Mouse (Mus musculus) lung, postnatal 0 days (tissue): ENCODE measurements around the gene Tspan18. TPM values are rescaled to one million over a fixed set of nuclear protein-coding genes. Genes with fewer than 3 reads are reported as not detected.

ENCODE experiments used
- ATAC-seq: fragments of 200-750 bp; cut with Nextera tagmentation; 2 replicates; pipeline ENCODE4 v1.8.0; 2017; ENCODE audit warnings: moderate library complexity
- DNase-seq: peaks from one replicate; pipeline ENCODE4 v3.0.0-alpha.2; 2016; ENCODE audit warnings: low spot score
- H3K27ac ChIP-seq: fragments of 300-500 bp; sonication (generic); 2 replicates; pipeline ENCODE4 v1.5.1; 2014; ENCODE audit warnings: antibody characterized with exemption, mild to moderate bottlenecking, low read length, mixed read lengths
- H3K27me3 ChIP-seq: fragments of 300-500 bp; sonication (generic); replicated peaks from 2 replicates; pipeline ENCODE4 v1.6.1; 2014; ENCODE audit warnings: low read length, mixed read lengths; ENCODE audit not compliant: insufficient read depth
- H3K36me3 ChIP-seq: fragments of 300-500 bp; sonication (generic); 2 replicates; pipeline ENCODE4 v1.6.1; 2014; ENCODE audit warnings: low read length, mixed read lengths; ENCODE audit not compliant: insufficient read depth
- H3K4me1 ChIP-seq: fragments of 300-500 bp; sonication (generic); 2 replicates; pipeline ENCODE4 v1.6.1; 2014; ENCODE audit warnings: antibody characterized with exemption, low read depth, low read length, mixed read lengths; ENCODE audit not compliant: insufficient read depth
- H3K4me2 ChIP-seq: fragments of 300-500 bp; sonication (generic); replicated peaks from 2 replicates; pipeline ENCODE4 v1.6.1; 2014; ENCODE audit warnings: low read depth, mild to moderate bottlenecking, low read length, moderate library complexity, mixed read lengths
- H3K4me3 ChIP-seq: fragments of 300-500 bp; sonication (generic); 2 replicates; pipeline ENCODE4 v1.5.1; 2014; ENCODE audit warnings: low read depth, low read length
- H3K9ac ChIP-seq: fragments of 300-500 bp; sonication (generic); replicated peaks from 2 replicates; pipeline ENCODE4 v1.6.1; 2014; ENCODE audit warnings: low read depth, mild to moderate bottlenecking
- H3K9me3 ChIP-seq: fragments of 300-500 bp; sonication (generic); 2 replicates; pipeline ENCODE4 v1.6.1; 2016; ENCODE audit warnings: low read length, mixed read lengths
- CTCF ChIP-seq: IDR thresholded peaks from 2 replicates; pipeline ENCODE4 v1.5.1; 2016; ENCODE audit warnings: antibody characterized with exemption, mild to moderate bottlenecking
- EP300 ChIP-seq: IDR thresholded peaks from 2 replicates; pipeline ENCODE4 v1.6.1; 2016; ENCODE audit warnings: antibody characterized with exemption, mild to moderate bottlenecking, control low read depth
- WGBS: fragments of 180-500 bp; shearing (Covaris S2); extraction: QIAGEN DNeasy Blood & Tissue Kit; methylation state at CpG from one replicate; pipeline ENCODE4 v1.1.7; 2014; 5-methylcytosine and 5-hydroxymethylcytosine counted together
- polyA plus RNA-seq: library from polyadenylated mRNA; unstranded; fragments of >200 nt; fragmentation: Nextera tagmentation; extraction: Ambion mirVana; gene quantifications from 2 replicates; pipeline ENCODE4 v1.2.1, GENCODE M21; 2015

The Tspan18 gene
- polyA plus RNA-seq, 1 experiment from 2014 or later, result 36.4 TPM

DNA sequence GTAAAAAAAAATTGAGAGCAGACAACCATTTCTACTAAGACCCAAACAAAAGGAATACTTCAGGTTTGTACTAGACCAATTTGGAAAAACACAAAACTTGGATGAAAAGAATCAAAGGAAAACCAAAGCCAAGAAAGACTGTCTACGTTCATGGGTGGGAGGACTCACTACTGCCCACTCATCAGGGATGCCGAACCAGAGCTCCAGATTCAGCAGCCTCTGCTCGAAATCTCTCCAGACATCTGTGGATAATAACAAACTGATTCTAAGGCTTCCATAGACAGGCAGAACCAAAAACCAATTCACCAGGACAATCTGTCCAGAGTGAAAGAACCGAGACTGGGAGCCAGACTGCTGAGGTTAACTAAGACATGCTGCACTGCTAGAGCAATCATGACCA, 27.4 kb downstream of the Tspan18 start:
- 85% methylated on average over 4 of the region's 4 CpGs for WGBS
- H3K4me1 ChIP-seq, result no peaks in the 10 kb centered on the region
- H3K27me3 ChIP-seq, result no peaks in the 10 kb centered on the region
- no peak overlapping the region for H3K4me2 ChIP-seq
- DNase-seq (no peak), ATAC-seq (no peak)
- TF ChIP-seq CTCF (no peak), EP300 (no peak)
- H3K27ac ChIP-seq, result no peak overlapping the region
- no peaks in the 10 kb centered on the region for H3K9me3 ChIP-seq
- no peak overlapping the region for H3K9ac ChIP-seq
- 0 out of 2 replicates have a peak, but pooled peaks cover 4% of the 10 kb centered on the region for H3K36me3 ChIP-seq
- H3K4me3 ChIP-seq, result no peak overlapping the region

- Histone ChIP-seq H3K27ac (peak overlapping the region; percentile 63), H3K9me3 (no peaks in the 10 kb centered on the region), H3K36me3 (no peaks in the 10 kb centered on the region), H3K9ac (no peak overlapping the region), H3K4me3 (no peak overlapping the region), H3K27me3 (no peaks in the 10 kb centered on the region), H3K4me2 (no peak overlapping the region), H3K4me1 (no peaks in the 10 kb centered on the region)
- DNase-seq (no peak), ATAC-seq (no peak; the same call in 1 of the 2 replicates)
- TF ChIP-seq CTCF, result no peak
- no peak for TF ChIP-seq EP300
- 55% methylated on average over 4 of the region's 4 CpGs for WGBS
Measured at GRCm38 (mm10) chr2:93304273-93304634, 30.1 kb downstream of the Tspan18 start.

DNA sequence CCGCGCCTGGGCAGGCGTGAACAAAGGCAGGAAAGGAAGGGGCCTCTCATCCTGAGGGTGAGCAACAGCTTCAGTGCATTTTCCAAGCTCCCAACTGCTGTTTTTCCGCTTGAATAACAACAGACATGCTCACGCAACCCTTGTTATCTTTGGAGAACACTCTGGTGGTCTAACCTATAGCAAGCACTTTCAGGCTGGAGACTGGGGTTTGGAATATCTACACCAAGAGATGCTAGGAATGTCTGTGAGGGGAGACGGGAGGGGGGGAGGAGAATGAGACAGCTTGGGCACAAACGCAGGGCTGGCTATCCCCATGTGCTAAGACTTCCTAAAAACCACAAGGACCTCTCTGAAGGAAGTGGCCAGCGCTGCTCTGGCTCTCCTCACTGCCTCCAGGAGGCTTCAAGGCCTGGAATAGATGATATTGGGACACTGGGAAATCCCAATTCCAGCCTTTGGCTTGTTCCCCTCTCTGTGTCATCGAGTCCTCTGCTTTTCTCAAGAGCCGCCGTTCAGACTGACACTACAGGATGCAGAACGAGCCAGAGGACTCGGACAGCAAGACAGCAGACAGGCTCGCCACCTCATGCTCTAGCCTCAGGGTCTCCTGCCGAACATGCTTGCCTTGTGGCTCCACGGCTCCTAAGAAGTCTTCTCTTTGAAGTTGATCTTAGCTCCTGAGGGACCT, 30.6 kb downstream of the Tspan18 start:
- Histone ChIP-seq H3K27ac (peak overlapping the region; percentile 63), H3K27me3 (no peaks in the 10 kb centered on the region), H3K9ac (no peak overlapping the region), H3K36me3 (no peaks in the 10 kb centered on the region), H3K4me1 (no peaks in the 10 kb centered on the region), H3K4me2 (no peak overlapping the region), H3K4me3 (no peak overlapping the region), H3K9me3 (no peaks in the 10 kb centered on the region)
- peak; percentile 80 for ATAC-seq
- 31% methylated on average over 16 of the region's 16 CpGs for WGBS
- peak; percentile 37 for DNase-seq
- TF ChIP-seq EP300 (no peak), CTCF (no peak)

DNA sequence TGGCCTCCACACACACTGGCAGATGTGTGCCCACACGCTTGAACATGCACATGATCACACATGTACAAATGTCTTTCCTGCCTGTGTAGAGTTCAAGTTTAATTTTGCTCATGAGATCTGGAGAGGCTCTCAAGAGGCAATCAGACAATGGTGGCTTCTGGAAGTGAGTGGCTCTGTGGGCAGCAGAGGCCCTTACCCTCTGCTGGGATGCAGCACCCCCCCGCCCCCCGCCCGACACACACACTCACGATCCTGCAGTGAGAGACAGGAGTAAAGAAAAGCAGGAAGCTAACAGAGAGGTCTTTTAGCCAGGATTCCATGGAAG, 31.1 kb downstream of the Tspan18 start:
- WGBS, result 45% methylated on average over 5 of the region's 5 CpGs
- H3K27me3 ChIP-seq, result no peaks in the 10 kb centered on the region
- no peak overlapping the region for H3K4me3 ChIP-seq
- no peaks in the 10 kb centered on the region for H3K4me1 ChIP-seq
- H3K36me3 ChIP-seq, result no peaks in the 10 kb centered on the region
- no peak overlapping the region for H3K9ac ChIP-seq
- H3K4me2 ChIP-seq, result no peak overlapping the region
- H3K27ac ChIP-seq, result no peak overlapping the region
- no peak for TF ChIP-seq CTCF
- TF ChIP-seq EP300, result no peak
- no peaks in the 10 kb centered on the region for H3K9me3 ChIP-seq
- ATAC-seq (no peak), DNase-seq (no peak)

- H3K4me3 ChIP-seq, result no peak overlapping the region
- WGBS, result 46% methylated on average over 3 of the region's 3 CpGs
- no peak overlapping the region for H3K9ac ChIP-seq
- H3K4me2 ChIP-seq, result no peak overlapping the region
- H3K27me3 ChIP-seq, result no peaks in the 10 kb centered on the region
- no peak for TF ChIP-seq CTCF
- no peak for TF ChIP-seq EP300
- no peak overlapping the region for H3K27ac ChIP-seq
- H3K36me3 ChIP-seq, result no peaks in the 10 kb centered on the region
- DNase-seq, result peak; percentile 42
- H3K9me3 ChIP-seq, result no peaks in the 10 kb centered on the region
- no peaks in the 10 kb centered on the region for H3K4me1 ChIP-seq
- 0 out of 2 replicates have a peak, but pooled peaks have one; percentile 32 for ATAC-seq
Measured at GRCm38 (mm10) chr2:93297656-93298055, 36.6 kb downstream of the Tspan18 start.

DNA sequence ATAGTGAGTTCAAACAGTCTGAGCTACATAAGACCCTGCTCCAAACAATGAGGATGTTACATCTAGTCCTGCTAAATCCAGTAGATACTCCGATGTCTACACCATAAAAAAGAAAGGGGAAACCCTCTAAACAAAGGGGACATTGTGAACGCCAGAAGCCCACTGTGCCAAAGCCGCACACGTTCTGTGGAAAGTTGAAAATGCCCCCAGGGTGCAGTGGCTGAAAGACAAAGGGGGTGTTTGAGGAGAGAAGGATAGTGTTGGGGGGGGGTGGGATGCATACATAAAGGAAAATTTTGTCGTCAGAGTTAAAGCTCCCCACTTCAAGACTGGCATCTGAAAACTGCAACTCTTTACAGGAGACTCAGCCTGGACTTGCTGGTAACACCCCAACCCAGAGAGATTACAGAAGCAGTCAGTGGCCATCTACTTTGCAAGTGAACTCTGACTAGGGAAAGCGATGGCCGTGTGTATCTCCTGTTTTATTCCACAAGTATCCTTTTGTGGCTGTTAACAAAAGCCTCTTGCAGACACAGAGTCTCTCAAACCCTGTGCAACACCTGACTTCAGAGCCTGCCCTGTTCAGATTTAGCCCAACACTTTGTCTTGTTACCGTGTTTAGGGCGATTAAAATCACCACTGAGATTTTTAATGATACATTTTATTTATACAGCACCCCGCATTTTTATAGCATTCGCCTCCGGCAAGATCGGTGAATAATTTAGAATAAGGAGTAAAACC, 42.9 kb downstream of the Tspan18 start:
- Histone ChIP-seq H3K9ac (no peak overlapping the region), H3K36me3 (no peaks in the 10 kb centered on the region), H3K4me1 (no peaks in the 10 kb centered on the region), H3K27ac (no peak overlapping the region), H3K27me3 (no peaks in the 10 kb centered on the region), H3K4me3 (no peak overlapping the region), H3K4me2 (no peak overlapping the region), H3K9me3 (no peaks in the 10 kb centered on the region)
- no peak for DNase-seq
- ATAC-seq, result no peak
- no peak for TF ChIP-seq EP300
- TF ChIP-seq CTCF, result no peak
- WGBS, result 67% methylated on average over 13 of the region's 13 CpGs
